Mouse (Mus musculus): ENCODE data around the gene Gls. TPM values are rescaled to one million over a fixed set of nuclear protein-coding genes. Genes with fewer than 3 reads are reported as not detected.

Gene Gls
- polyA plus RNA-seq (2012; ENCODE audit: insufficient read depth, insufficient read length, missing spikeins), result 15.5 and 35.1 TPM in 2 replicates

- Histone ChIP-seq H3K4me3 (ENCODE audit: insufficient read depth, low read depth, low read length) (peak within 1 kb of the TSS; percentile 88), H3K4me1 (ENCODE audit: control insufficient read depth, insufficient read depth, insufficient read length, low read length) (peaks cover 4% of the 10 kb centered on the region), H3K27ac (replicated peaks; ENCODE audit: low read depth, low read length) (peak within 1 kb of the TSS; percentile 61)
Observed at GRCm38 (mm10) chr1:52233143-52233713, at the start of gene Gls. Gene Gls, minus strand, starts transcription at chr1:52233232.

GRCm38 (mm10) chr1:52279831-52280595, 47.0 kb upstream of the Gls start:
- Histone ChIP-seq H3K4me3 (ENCODE audit: insufficient read depth, low read depth, low read length) (no peak overlapping the region), H3K4me1 (ENCODE audit: control insufficient read depth, insufficient read depth, insufficient read length, low read length) (no peaks in the 10 kb centered on the region), H3K27ac (replicated peaks; ENCODE audit: low read depth, low read length) (no peak overlapping the region)

GRCm38 (mm10) chr1:52279331-52279730, 46.3 kb upstream of the Gls start:
- Histone ChIP-seq H3K4me3 (ENCODE audit: insufficient read depth, low read depth, low read length) (no peak overlapping the region), H3K27ac (replicated peaks; ENCODE audit: low read depth, low read length) (no peak overlapping the region), H3K4me1 (ENCODE audit: control insufficient read depth, insufficient read depth, insufficient read length, low read length) (no peaks in the 10 kb centered on the region)

GRCm38 (mm10) chr1:52278073-52278472, 45.0 kb upstream of the Gls start:
- H3K4me3 ChIP-seq (ENCODE audit: insufficient read depth, low read depth, low read length), result no peak overlapping the region
- no peaks in the 10 kb centered on the region for H3K4me1 ChIP-seq (ENCODE audit: control insufficient read depth, insufficient read depth, insufficient read length, low read length)

GRCm38 (mm10) chr1:52274210-52274609, 41.2 kb upstream of the Gls start:
- H3K4me3 ChIP-seq (ENCODE audit: insufficient read depth, low read depth, low read length), result no peak overlapping the region
- H3K27ac ChIP-seq (replicated peaks; ENCODE audit: low read depth, low read length), result no peak overlapping the region
- no peaks in the 10 kb centered on the region for H3K4me1 ChIP-seq (ENCODE audit: control insufficient read depth, insufficient read depth, insufficient read length, low read length)

More at GRCm38 (mm10) chr1:52278073-52278472, 45.0 kb upstream of the Gls start:
- H3K27ac ChIP-seq (replicated peaks; ENCODE audit: low read depth, low read length), result no peak overlapping the region

- Histone ChIP-seq H3K4me3 (ENCODE audit: insufficient read depth, low read depth, low read length) (no peak overlapping the region), H3K27ac (replicated peaks; ENCODE audit: low read depth, low read length) (no peak overlapping the region), H3K4me1 (ENCODE audit: control insufficient read depth, insufficient read depth, insufficient read length, low read length) (no peaks in the 10 kb centered on the region)
Observed at GRCm38 (mm10) chr1:52272018-52272678, 39.1 kb upstream of the Gls start.

GRCm38 (mm10) chr1:52270354-52270753, 37.3 kb upstream of the Gls start:
- Histone ChIP-seq H3K4me1 (ENCODE audit: control insufficient read depth, insufficient read depth, insufficient read length, low read length) (no peaks in the 10 kb centered on the region), H3K4me3 (ENCODE audit: insufficient read depth, low read depth, low read length) (no peak overlapping the region), H3K27ac (replicated peaks; ENCODE audit: low read depth, low read length) (no peak overlapping the region)

- Histone ChIP-seq H3K4me3 (ENCODE audit: insufficient read depth, low read depth, low read length) (no peak overlapping the region), H3K4me1 (ENCODE audit: control insufficient read depth, insufficient read depth, insufficient read length, low read length) (no peaks in the 10 kb centered on the region), H3K27ac (replicated peaks; ENCODE audit: low read depth, low read length) (no peak overlapping the region)
Observed at GRCm38 (mm10) chr1:52269596-52269995, 36.6 kb upstream of the Gls start.

- H3K4me3 ChIP-seq (ENCODE audit: insufficient read depth, low read depth, low read length), result no peak overlapping the region
- no peaks in the 10 kb centered on the region for H3K4me1 ChIP-seq (ENCODE audit: control insufficient read depth, insufficient read depth, insufficient read length, low read length)
- no peak overlapping the region for H3K27ac ChIP-seq (replicated peaks; ENCODE audit: low read depth, low read length)
Observed at GRCm38 (mm10) chr1:52268006-52268405, 35.0 kb upstream of the Gls start.

GRCm38 (mm10) chr1:52267606-52268005, 34.6 kb upstream of the Gls start:
- H3K4me1 ChIP-seq (ENCODE audit: control insufficient read depth, insufficient read depth, insufficient read length, low read length), result no peaks in the 10 kb centered on the region
- no peak overlapping the region for H3K27ac ChIP-seq (replicated peaks; ENCODE audit: low read depth, low read length)
- H3K4me3 ChIP-seq (ENCODE audit: insufficient read depth, low read depth, low read length), result no peak overlapping the region

GRCm38 (mm10) chr1:52265886-52266516, 33.0 kb upstream of the Gls start:
- no peak overlapping the region for H3K27ac ChIP-seq (replicated peaks; ENCODE audit: low read depth, low read length)
- H3K4me1 ChIP-seq (ENCODE audit: control insufficient read depth, insufficient read depth, insufficient read length, low read length), result no peaks in the 10 kb centered on the region
- H3K4me3 ChIP-seq (ENCODE audit: insufficient read depth, low read depth, low read length), result no peak overlapping the region

- no peaks in the 10 kb centered on the region for H3K4me1 ChIP-seq (ENCODE audit: control insufficient read depth, insufficient read depth, insufficient read length, low read length)
- no peak overlapping the region for H3K4me3 ChIP-seq (ENCODE audit: insufficient read depth, low read depth, low read length)
- H3K27ac ChIP-seq (replicated peaks; ENCODE audit: low read depth, low read length), result no peak overlapping the region
Observed at GRCm38 (mm10) chr1:52264290-52264689, 31.3 kb upstream of the Gls start.

GRCm38 (mm10) chr1:52260354-52261090, 27.5 kb upstream of the Gls start:
- no peaks in the 10 kb centered on the region for H3K4me1 ChIP-seq (ENCODE audit: control insufficient read depth, insufficient read depth, insufficient read length, low read length)
- no peak overlapping the region for H3K4me3 ChIP-seq (ENCODE audit: insufficient read depth, low read depth, low read length)

GRCm38 (mm10) chr1:52258006-52258749, 25.1 kb upstream of the Gls start:
- Histone ChIP-seq H3K4me1 (ENCODE audit: control insufficient read depth, insufficient read depth, insufficient read length, low read length) (no peaks in the 10 kb centered on the region), H3K4me3 (ENCODE audit: insufficient read depth, low read depth, low read length) (no peak overlapping the region), H3K27ac (replicated peaks; ENCODE audit: low read depth, low read length) (no peak overlapping the region)

More at GRCm38 (mm10) chr1:52260354-52261090, 27.5 kb upstream of the Gls start:
- no peak overlapping the region for H3K27ac ChIP-seq (replicated peaks; ENCODE audit: low read depth, low read length)
